Mouse (Mus musculus) gastrocnemius, adult 2 months (tissue): ENCODE measurements at regions not wholly inside any gene's neighbourhood (a gene's known extent, or its start where the extent isn't known, plus 50 kb on each side); places are given as distances from the start of the nearest gene placed in this dataset.

Experiments
- DNase-seq: peaks from one replicate; pipeline ENCODE4 v3.0.0; 2022
- H3K27ac ChIP-seq: fragments of 200-600 bp; 2 replicates; pipeline ENCODE4 v1.8.1; 2022; ENCODE audit warnings: mild to moderate bottlenecking
- H3K4me3 ChIP-seq: fragments of 200-600 bp; 2 replicates; pipeline ENCODE4 v1.8.1; 2022; ENCODE audit warnings: mild to moderate bottlenecking, moderate library complexity
- CTCF ChIP-seq: fragments of 200-600 bp; IDR thresholded peaks from 2 replicates; pipeline ENCODE4 v1.8.1; 2022; ENCODE audit warnings: antibody characterized with exemption, mild to moderate bottlenecking, moderate library complexity
- intact Hi-C: fragments of 180-260 bp; cut with DNase I; formaldehyde crosslinking; loops from one replicate; pipeline ENCODE4 v1.15.1; 2025

DNA sequence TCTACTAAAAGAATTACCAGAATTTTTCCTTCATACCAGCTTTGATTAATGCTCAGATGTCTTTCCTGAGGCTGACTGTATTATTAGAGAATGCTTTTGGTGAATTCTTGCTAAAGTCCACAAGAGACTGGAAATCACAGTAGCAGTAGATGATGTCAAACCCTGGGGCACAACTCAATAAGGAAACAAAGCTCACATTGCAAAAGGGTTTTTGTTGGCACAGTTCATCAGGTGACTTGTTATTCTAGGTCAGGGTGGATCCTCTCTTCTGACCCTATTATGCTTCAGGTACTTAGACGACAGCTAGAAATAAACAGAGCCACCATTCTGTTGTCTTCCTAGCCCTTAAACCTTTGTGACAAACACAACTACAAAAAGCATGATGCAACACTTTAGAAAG lies 128.2 kb upstream of the Ahr start:
- Histone ChIP-seq H3K4me3 (no peak overlapping the region), H3K27ac (no peak overlapping the region)
- intact Hi-C loops = no loop called here
- no peak for TF ChIP-seq CTCF
- no peak for DNase-seq

DNA sequence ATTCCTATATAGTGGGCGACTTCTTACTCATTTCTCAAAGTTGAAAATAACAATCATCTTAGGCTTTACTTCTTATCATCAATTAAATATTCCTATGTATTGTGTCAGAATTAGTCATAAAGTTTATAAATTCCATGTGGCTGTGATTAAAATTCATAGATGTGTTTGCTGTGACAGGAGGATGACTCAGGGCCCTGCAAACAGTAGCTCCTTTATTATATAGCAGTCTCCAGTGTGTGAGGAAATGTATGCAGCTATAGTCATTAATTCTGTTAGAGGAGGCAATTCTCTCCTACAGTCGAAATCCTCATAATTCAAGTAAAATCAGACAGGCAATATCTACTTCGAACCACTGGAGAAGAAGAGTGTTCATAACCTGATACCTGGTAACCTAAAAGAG lies 121.7 kb upstream of the Ahr start:
- no peak for DNase-seq
- no peak for TF ChIP-seq CTCF
- no peak overlapping the region for H3K27ac ChIP-seq

DNA sequence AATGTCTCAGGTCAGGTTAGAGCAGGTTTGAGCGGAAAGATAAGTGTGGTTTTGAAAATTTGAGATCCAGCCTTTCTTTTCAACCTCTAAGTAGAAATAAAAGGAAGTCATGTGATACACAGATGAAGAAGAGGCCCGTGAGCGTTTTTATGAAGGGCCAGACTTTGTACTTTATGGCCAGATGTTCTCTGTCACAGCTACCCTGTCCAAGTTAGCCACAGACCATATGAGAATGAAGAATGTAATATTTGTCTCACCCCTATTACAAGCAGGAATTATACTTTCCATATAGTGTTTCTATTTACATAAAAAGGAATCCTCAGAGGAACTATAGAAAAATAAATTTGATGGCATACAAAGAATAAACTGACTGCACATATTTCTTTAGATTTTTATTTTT lies 114.9 kb upstream of the Ahr start:
- intact Hi-C loops = no loop called here
- DNase-seq = no peak
- no peak overlapping the region for H3K27ac ChIP-seq
- no peak for TF ChIP-seq CTCF
- no peak overlapping the region for H3K4me3 ChIP-seq

More for the DNA sequence above, 121.7 kb upstream of the Ahr start:
- intact Hi-C loops = no loop called here
- no peak overlapping the region for H3K4me3 ChIP-seq

DNA sequence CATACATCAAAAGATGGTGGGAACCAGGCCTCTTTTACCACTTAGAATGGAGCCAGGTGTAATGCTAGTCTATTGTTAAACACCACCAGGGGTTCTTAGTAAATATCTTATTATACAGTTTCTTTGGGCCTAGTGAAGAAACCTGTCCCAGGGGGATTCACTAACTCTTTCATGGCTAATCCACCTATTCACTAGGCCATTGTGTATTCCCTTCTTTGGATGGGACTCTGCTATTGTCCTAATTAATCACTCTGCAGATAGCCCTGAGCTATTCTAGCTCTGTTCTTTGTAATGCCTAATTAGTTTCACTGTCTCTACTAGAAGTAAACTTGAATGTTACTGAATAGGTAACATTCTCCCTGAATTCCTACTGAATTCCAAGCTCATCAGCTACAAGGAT lies 107.6 kb upstream of the Ahr start:
- H3K4me3 ChIP-seq = no peak overlapping the region
- H3K27ac ChIP-seq = no peak overlapping the region
- TF ChIP-seq CTCF = no peak
- DNase-seq = no peak
- intact Hi-C loops = no loop called here

DNA sequence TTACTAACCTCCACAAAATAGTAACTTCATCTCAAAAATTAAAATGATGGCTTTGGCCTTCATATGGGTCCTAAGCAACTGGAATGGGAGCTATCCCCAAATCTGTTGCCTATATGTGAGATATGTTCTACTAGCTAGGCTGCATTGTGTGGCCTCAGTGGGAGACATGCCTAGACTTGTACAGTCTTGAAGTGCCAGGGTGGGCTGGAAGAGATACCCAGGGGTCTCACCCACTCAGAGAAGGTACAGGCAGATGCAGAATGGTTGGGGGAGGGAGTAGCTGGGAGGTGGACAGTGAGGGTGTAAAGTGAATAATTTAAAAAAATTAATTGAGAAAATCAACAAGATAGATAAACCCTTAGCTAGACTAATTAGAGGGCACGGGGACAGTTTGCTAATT lies 106.9 kb upstream of the Ahr start:
- intact Hi-C loops = no loop called here
- no peak for DNase-seq
- Histone ChIP-seq H3K27ac (no peak overlapping the region), H3K4me3 (no peak overlapping the region)
- TF ChIP-seq CTCF = no peak

DNA sequence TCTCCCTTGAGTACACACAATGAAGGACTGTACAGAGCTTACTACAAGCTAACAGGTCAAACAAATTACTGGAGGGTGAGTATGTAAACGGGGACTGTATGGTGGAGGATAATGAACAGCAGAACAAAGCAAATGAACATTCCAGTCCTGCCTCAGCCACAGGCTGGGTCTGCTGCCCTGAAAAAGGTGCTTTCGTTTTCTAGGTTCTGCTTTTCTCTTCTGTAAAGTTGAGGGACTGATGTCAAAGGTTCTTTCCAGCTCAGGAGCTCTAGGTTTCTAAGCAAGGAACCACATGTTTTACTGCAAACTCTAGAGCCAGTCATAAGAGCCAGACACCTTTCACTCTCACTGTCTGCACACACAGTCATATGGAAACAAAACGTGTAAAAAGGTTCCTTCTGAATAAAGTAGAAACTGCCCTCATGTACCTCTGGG lies 106.1 kb upstream of the Ahr start:
- DNase-seq = no peak
- intact Hi-C loops = no loop called here
- Histone ChIP-seq H3K27ac (no peak overlapping the region), H3K4me3 (no peak overlapping the region)
- no peak for TF ChIP-seq CTCF

DNA sequence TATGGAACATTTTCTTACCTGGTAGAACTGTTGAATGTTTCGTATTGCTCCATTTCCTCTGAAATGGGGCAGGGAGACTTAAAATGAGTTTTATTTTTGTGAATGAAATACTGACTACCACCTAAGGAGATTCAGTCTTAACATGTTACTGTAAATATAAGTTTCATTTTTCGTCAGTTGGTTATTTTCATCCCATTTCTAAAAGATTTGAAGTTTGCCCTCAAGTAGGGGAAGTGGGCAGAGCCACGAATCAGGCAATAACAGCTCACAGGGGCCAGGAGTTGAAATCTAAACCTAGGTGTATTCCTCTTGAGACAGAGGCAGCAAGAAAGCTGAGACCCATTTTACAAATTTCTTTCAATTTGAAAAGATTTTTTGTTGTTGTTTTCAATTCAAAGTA lies 88.6 kb upstream of the Ahr start:
- Histone ChIP-seq H3K27ac (no peak overlapping the region), H3K4me3 (no peak overlapping the region)
- no peak for DNase-seq
- TF ChIP-seq CTCF = no peak
- intact Hi-C loops = no loop called here

DNA sequence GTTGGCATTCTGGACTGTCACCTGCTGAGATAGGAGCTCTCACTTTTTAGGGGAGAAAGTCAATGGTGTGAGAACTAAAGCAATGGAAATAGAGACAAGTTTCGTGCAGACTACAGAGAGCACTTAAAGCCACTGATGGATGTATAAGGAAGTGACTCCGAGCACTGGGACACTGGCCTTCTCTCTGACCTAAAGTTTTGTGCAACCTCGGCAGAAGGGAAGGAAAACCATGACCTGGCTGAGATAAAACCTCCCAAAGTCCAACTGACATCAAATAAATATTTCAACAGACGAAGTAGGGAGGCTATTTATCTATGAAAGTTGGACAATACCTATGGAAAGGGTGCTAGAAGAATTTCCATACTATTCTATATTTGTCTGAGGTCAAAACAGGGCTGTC lies 80.0 kb upstream of the Ahr start:
- Histone ChIP-seq H3K4me3 (no peak overlapping the region), H3K27ac (no peak overlapping the region)
- no peak for TF ChIP-seq CTCF
- no peak for DNase-seq
- intact Hi-C loops = no loop called here

DNA sequence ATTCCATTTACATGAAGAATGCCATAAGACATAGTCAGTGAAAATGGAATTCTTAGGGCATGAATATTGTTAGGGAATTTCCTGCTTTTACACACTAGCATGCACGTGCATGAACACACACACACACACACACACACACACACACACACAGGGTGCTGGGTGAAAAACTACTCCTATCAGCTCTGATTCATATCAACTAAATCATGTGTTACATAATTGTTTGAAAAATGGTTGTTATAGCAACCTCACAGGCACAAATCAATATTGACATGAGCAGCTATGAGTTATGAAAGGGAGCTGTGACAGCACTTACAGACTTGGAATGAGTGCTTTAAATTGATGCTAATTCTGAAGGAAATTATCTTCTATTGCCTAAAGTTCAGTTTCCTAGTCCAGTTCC lies 72.8 kb upstream of the Ahr start:
- no peak for DNase-seq
- intact Hi-C loops = no loop called here
- H3K27ac ChIP-seq = no peak overlapping the region

DNA sequence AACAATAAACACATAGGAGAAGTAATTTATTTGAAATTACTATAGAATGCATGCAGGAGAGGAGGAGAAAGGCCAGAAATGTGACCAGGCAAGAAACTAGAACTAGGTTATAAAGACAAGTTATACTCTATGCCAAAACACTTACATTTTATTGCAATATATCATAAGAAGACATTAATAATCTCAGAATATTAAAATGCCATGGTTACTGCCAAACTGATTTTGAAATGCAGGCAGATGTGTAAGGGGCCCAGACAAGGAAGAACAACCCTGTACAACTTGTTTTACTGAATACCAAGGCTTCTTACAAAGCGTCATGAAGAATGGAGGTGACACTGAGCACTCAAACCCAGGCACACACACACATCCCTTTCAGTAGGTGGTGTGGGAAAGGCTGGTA lies 68.9 kb upstream of the Ahr start:
- DNase-seq = no peak
- no peak overlapping the region for H3K4me3 ChIP-seq
- intact Hi-C loops = no loop called here
- H3K27ac ChIP-seq = no peak overlapping the region
- TF ChIP-seq CTCF = no peak

More for the DNA sequence above, 72.8 kb upstream of the Ahr start:
- no peak overlapping the region for H3K4me3 ChIP-seq
- no peak for TF ChIP-seq CTCF

DNA sequence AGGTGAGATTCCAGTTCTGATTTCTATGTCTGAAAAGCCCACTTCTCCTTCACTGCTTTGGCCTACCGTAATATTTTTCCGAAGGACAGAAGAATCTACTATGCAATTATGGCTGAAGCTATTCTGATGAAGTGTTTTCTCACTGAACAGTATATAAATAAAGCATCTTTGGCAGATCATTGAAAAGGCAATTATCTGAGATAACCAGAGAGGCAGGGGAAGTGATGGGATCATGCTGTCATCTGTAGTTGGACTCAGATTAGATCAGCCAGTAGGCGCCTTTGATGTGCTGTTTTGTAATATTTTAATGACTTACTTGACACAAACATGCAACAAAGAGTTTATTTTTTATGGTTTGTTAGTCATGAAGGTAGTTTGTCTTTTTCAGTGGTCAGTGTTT lies 67.8 kb upstream of the Ahr start:
- no peak for TF ChIP-seq CTCF
- intact Hi-C loops = no loop called here
- no peak overlapping the region for H3K27ac ChIP-seq
- DNase-seq = no peak
- H3K4me3 ChIP-seq = no peak overlapping the region

DNA sequence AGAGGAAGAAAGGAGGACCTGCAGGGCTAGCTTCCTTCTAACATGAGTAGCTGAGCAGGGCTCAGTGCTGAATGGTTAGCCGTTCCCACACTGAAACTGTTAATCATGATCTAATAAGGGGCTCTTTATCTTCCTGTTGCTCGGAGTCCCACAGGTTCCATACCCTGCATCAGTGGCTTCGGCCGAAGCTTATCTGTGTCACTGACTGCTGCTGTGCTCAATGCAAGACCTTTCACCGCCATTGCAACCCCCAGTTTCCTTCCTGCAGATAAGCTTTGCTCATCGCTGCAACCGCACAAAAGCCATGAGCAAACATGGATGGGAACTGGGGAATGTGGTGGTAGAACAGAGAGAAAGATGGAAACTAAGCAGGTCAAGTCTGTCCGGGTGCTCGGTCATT lies 63.5 kb upstream of the Ahr start:
- Histone ChIP-seq H3K4me3 (no peak overlapping the region), H3K27ac (no peak overlapping the region)
- TF ChIP-seq CTCF = no peak
- intact Hi-C loops = no loop called here
- no peak for DNase-seq

DNA sequence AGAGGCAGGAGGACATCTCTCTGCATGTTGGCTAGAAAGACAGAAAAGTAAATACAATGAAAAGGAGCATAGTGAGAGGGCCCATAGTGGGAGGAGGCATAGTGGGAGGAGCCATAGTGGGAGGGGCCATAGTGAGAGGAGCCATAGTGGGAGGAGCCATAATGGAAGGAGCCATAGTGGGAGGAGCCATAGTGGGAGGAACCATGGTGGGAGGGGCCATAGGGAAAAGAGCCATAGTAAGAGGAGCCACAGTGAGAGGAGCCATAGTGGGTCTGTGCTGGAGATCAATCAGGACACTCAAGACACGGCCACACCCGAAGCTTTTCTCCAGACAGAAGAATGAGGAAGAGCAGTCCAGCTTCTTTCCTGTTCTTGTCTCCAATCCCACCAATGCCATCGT lies 58.0 kb upstream of the Ahr start:
- no peak for TF ChIP-seq CTCF
- Histone ChIP-seq H3K27ac (no peak overlapping the region), H3K4me3 (no peak overlapping the region)
- intact Hi-C loops = no loop called here
- DNase-seq = no peak
